Mouse (Mus musculus): ENCODE data around the gene Efnb2.

The Efnb2 gene

DNA sequence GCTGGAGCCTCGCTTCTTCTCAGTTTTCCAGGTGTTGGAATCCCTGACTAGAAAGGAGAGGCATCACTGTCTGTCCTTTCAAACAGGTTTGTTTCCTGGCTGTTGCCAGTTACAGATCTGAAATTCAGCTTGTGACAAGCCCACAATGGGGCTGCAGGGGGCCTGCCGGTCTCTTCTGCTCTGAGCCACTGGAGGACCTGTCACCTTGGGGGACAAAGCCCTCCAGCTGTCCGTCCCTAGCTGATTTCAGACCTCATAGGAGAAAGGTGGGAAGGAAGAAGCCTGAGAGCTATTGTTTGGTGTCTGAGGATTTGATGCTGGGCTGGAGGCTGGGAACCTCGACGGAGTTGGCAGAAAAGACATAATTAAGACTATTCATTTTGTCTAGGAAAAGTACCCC, 88.8 kb downstream of the Efnb2 start:
- in situ Hi-C loops (cut with MboI) = no loop called here

DNA sequence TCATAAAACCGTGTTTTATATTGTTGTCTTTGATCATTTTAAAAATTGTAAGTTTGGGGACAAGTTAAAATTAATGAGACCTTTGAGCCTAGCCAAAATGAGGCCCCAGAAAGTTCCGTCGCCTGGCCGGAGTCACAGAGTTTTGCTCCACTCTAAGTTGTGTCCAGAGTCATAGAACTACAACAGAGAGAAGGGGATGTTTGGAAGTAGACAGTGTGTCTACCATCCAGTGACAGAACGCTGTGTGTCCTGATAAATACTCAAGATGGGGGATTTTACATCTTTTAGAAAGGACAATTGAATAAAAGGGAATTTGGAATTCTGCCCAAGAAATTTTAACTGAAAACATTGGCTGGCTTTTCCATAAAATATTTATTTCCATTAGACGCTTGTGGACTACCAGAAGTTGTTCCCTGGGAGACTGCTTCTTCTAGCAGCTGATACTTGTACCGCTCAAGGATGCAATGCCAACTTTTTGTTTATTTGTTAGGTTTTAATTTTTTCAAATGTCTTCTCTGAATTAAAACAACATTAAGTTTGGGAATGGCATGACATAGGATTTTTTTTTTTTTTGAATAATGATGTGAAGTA, 89.3 kb downstream of the Efnb2 start:
- in situ Hi-C loops (cut with MboI) = no loop called here

DNA sequence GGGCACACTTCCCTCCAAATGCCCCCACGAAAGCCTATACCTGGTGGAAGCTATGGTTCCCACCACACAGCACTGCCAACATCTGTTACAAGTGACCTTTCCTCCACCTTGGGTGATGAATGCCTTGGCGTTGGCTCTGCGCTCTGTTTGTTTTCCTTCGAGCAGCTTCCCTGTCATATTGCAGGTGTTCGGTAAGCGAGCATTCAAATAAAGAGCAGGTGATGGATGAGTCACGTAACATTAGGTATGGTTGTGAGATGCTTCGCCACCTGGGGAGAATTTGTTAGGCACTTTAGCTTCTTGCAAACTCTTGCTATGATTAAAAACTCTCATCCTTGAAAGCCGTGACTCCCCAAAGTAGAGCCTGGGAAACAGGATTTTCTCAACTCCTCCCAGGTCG, 91.8 kb downstream of the Efnb2 start:
- in situ Hi-C loops (cut with MboI) = no loop called here

DNA sequence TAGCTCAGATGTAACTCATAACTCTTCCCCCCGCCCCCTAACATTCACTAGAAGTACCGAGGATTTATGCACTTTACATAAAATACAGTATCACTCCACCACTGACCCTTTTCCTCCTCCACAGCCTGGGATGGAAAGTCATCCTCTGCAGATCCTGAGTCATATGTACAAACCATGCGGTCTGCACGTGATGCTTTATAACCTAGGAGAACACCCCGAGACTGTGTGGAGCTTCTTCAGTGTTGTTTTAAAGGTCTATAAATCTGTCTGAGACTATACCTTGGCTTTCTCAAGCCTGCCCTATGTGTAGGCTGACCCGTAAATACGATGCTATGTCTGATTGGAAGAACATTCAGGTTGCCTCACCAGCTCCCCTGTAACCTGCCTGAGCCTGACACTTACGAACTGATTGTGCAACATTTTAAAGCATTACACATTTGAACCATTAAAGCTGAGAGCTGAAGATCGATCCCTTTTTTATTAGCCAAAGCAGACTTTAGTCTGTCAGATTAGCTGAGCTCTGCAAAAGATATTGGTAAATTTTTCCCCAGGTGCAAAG, 92.7 kb downstream of the Efnb2 start:
- in situ Hi-C loops (cut with MboI) = no loop called here

Data from mature B cell (primary cell).